Mouse (Mus musculus): ENCODE results near the gene Sema4d. TPM values are rescaled to one million over a fixed set of nuclear protein-coding genes. Genes with fewer than 3 reads are reported as not detected.

Sema4d gene
- total RNA-seq, 1 experiment from 2014 or later, result 134 TPM

GRCm38 (mm10) chr13:51761186-51761813 lies 32.2 kb downstream of the Sema4d start:
- no peak for ATAC-seq (replicated peaks; ENCODE audit: insufficient number of reproducible peaks, low FRiP score, low TSS enrichment, poor library complexity, severe bottlenecking)

- ATAC-seq (replicated peaks; ENCODE audit: insufficient number of reproducible peaks, low FRiP score, low TSS enrichment, poor library complexity, severe bottlenecking), result no peak
Measured at GRCm38 (mm10) chr13:51759256-51759987, 34.1 kb downstream of the Sema4d start.

DNA sequence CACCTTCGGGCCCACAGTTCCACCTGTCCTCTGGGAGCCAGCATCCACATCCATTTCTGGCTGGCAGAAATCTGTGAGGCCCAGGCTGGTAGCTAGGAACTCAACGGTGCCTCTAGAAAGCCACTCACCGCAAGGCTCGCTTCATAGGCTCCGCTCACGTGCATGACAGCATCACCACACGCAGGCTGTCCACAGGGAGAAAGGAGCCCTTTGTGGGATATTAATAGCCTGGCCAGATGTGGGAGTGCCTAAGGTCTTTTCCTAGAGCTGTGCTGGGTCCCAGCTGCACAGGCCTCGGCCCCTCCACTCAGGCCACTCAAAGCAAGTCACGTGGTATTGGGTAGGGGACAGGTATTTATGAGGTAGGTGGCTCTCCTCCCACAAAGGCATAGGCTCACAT lies 35.1 kb downstream of the Sema4d start:
- no peak for ATAC-seq (replicated peaks; ENCODE audit: insufficient number of reproducible peaks, low FRiP score, low TSS enrichment, poor library complexity, severe bottlenecking)

- ATAC-seq (replicated peaks; ENCODE audit: insufficient number of reproducible peaks, low FRiP score, low TSS enrichment, poor library complexity, severe bottlenecking), result no peak
Measured at GRCm38 (mm10) chr13:51757099-51757498, 36.4 kb downstream of the Sema4d start.

- peak; percentile 91 for ATAC-seq (replicated peaks; ENCODE audit: insufficient number of reproducible peaks, low FRiP score, low TSS enrichment, poor library complexity, severe bottlenecking)
Measured at GRCm38 (mm10) chr13:51756563-51756962, 37.0 kb downstream of the Sema4d start.

GRCm38 (mm10) chr13:51756019-51756418 lies 37.5 kb downstream of the Sema4d start:
- ATAC-seq (replicated peaks; ENCODE audit: insufficient number of reproducible peaks, low FRiP score, low TSS enrichment, poor library complexity, severe bottlenecking), result no peak

- no peak for ATAC-seq (replicated peaks; ENCODE audit: insufficient number of reproducible peaks, low FRiP score, low TSS enrichment, poor library complexity, severe bottlenecking)
Measured at GRCm38 (mm10) chr13:51755584-51755983, 38.0 kb downstream of the Sema4d start.

- no peak for ATAC-seq (replicated peaks; ENCODE audit: insufficient number of reproducible peaks, low FRiP score, low TSS enrichment, poor library complexity, severe bottlenecking)
Measured at GRCm38 (mm10) chr13:51754559-51755126, 38.9 kb downstream of the Sema4d start.

DNA sequence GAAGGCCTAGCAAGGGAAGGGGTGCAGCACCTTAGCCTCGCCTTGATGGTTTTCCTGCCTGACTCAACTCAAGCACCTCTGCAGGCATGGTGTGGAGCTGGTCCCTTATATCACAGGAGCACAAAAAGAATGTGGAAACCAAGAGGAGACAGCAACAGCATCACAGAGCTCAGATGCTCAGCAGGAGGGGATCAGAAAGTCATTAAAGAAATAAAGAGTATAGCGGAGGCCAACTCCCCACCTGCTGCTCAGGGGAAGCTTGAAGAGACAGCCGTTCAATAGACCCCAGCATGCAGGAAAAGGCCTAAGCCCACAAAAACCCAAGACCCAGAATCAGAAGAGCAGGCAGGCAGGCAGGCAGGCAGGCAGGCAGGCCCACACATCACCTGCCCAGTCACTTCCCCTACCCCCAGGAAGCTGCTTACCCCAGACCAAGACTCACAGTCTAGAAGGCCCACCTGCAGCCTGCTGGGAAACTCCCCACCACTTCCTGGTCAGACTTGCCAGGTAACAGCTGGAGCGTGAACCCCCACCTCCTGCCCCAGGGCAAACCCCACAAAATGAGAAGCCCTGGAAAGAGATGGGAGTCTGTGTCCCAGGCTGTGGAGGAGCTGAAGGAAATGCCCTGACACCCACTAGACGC lies 39.6 kb downstream of the Sema4d start:
- no peak for ATAC-seq (replicated peaks; ENCODE audit: insufficient number of reproducible peaks, low FRiP score, low TSS enrichment, poor library complexity, severe bottlenecking)

- no peak for ATAC-seq (replicated peaks; ENCODE audit: insufficient number of reproducible peaks, low FRiP score, low TSS enrichment, poor library complexity, severe bottlenecking)
Measured at GRCm38 (mm10) chr13:51753168-51753465, 40.4 kb downstream of the Sema4d start.

- ATAC-seq (replicated peaks; ENCODE audit: insufficient number of reproducible peaks, low FRiP score, low TSS enrichment, poor library complexity, severe bottlenecking), result no peak
Measured at GRCm38 (mm10) chr13:51752346-51753167, 41.0 kb downstream of the Sema4d start.

DNA sequence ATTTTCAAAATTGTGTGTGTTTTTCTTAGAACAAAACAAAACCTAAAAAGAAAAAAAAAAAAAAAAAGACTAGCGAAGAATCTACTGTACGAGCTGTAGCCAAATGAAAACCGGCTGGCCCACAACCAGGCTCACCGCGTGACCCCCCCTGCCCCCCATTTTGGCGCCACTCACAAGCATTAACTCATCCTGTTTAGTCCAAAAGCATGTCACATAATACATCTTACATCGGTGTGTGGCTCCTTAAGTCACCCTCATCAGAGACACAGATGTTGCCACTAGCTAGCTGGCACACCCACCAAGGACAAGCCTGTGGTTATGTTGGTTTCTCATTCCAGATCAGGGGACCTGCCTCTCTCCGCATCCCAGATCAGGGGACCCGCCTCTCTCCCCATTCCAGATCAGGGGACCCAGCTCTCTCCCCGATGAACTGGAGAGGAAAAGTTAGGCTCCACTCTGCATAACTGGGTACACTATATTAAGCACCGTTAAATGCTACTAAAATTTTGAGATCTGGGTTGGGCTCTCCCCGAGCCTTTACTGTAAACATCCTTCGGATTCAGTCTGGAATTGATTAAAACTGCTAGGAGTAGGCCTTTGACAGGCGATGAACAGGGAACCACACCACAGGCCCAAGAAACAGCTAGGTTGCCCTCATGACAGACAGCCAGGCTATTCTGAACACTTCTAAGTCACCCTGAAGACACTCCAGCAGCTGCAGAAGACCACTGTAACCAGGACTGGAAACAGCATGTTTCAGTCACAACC lies 43.8 kb downstream of the Sema4d start:
- ATAC-seq (replicated peaks; ENCODE audit: insufficient number of reproducible peaks, low FRiP score, low TSS enrichment, poor library complexity, severe bottlenecking), result no peak

GRCm38 (mm10) chr13:51748009-51748552 lies 45.5 kb downstream of the Sema4d start:
- peak; percentile 85 for ATAC-seq (replicated peaks; ENCODE audit: insufficient number of reproducible peaks, low FRiP score, low TSS enrichment, poor library complexity, severe bottlenecking)

DNA sequence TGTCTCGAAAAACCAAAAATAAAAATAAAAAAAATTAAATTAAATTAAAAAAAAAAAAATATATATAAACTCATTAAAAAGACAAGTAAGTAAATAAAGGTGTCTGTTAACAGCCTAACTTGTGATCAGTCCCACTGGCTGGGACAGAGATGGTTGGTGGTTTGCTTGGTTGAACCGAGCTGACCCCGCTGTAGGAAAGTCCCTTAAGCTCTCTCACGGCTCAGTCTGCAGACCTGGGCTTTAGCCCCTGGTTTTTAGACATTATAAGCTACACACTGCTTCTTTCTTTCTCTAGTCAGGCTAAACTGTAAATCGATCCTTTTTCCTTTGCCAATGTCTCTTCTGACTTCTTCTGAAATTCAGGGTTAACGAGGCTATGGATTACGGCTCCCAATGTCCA lies 46.5 kb downstream of the Sema4d start:
- ATAC-seq (replicated peaks; ENCODE audit: insufficient number of reproducible peaks, low FRiP score, low TSS enrichment, poor library complexity, severe bottlenecking), result no peak

GRCm38 (mm10) chr13:51745862-51746261 lies 47.7 kb downstream of the Sema4d start:
- ATAC-seq (replicated peaks; ENCODE audit: insufficient number of reproducible peaks, low FRiP score, low TSS enrichment, poor library complexity, severe bottlenecking), result no peak

DNA sequence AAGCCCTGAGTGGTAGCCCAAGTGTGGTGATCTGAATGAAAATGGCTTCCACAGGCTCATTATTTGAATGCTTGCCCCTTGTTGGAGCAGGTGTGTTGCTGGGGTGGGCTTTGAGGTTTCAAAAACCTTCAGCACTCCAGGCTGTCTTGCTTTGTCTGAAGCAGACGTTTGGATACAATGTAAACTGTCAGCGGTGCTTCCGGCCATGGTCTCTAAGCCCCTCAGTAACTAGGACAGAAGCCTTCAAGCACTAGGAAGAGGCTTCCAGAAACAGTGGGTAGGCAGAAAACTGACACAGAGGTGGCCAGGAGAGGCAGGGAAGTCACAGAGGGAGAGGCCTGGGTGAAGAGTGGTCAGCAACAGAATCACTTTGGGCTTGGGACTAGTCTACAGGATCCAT lies 49.7 kb downstream of the Sema4d start:
- ATAC-seq (replicated peaks; ENCODE audit: insufficient number of reproducible peaks, low FRiP score, low TSS enrichment, poor library complexity, severe bottlenecking), result no peak

- ATAC-seq (replicated peaks; ENCODE audit: insufficient number of reproducible peaks, low FRiP score, low TSS enrichment, poor library complexity, severe bottlenecking), result no peak; the same call in 1 of the 2 replicates
Measured at GRCm38 (mm10) chr13:51742551-51743052, 50.9 kb downstream of the Sema4d start.

DNA sequence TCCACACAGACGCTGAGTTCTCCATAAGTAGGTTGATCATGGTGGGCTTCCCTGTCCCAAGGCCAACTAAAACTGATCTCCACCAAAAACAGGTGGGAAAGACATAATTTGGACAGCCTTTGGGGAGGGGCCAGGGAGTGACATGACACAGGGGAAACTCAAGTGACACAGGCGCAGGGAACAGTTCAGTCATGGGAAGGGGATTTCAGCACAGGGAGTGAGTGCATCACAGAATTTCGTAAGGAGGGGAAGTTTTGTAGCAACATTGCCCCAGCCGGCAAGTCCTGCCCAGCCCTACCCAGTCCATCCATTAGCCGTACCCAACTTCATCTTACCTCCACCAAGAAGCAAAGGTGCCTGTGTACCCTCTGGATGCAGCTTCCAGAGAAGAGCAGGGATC lies 52.8 kb downstream of the Sema4d start:
- peak; percentile 62 for ATAC-seq (replicated peaks; ENCODE audit: insufficient number of reproducible peaks, low FRiP score, low TSS enrichment, poor library complexity, severe bottlenecking)
